Mouse (Mus musculus) limb, embryonic 11.5 days (tissue): Measurements from ENCODE around the gene Gxylt1. TPM values are rescaled to one million over a fixed set of nuclear protein-coding genes. Genes with fewer than 3 reads are reported as not detected.
A peak's percentile ranks its signal among the peaks of the same experiment; 100 is the strongest.
"Not testable (repeated sequence)": the region's sequence is repeated elsewhere in the genome, so short reads cannot be mapped to it uniquely, and the experiment has no call there.

Source experiments
- ATAC-seq: fragments of 200-750 bp; cut with Nextera tagmentation; 2 replicates; pipeline ENCODE4 v1.8.0; 2017; ENCODE audit warnings: low read depth; ENCODE audit not compliant: insufficient number of reproducible peaks, low FRiP score, low TSS enrichment
- DNase-seq: peaks from one replicate; pipeline ENCODE4 v3.0.0-alpha.2; 2015; ENCODE audit warnings: low spot score
- H3K27ac ChIP-seq: fragments of 300-500 bp; sonication (generic); replicated peaks from 2 replicates; pipeline ENCODE4 v1.5.1; 2014; ENCODE audit warnings: low read depth, mild to moderate bottlenecking, low read length
- H3K27me3 ChIP-seq: fragments of 300-500 bp; sonication (generic); 2 replicates; pipeline ENCODE4 v1.6.1; 2014; ENCODE audit warnings: mild to moderate bottlenecking, low read length, mixed read lengths; ENCODE audit not compliant: control insufficient read depth, insufficient read depth
- H3K36me3 ChIP-seq: fragments of 300-500 bp; sonication (generic); 2 replicates; pipeline ENCODE4 v1.6.1; 2014; ENCODE audit warnings: mild to moderate bottlenecking, low read length, moderate library complexity, mixed read lengths; ENCODE audit not compliant: control insufficient read depth, insufficient read depth
- H3K4me1 ChIP-seq: fragments of 300-500 bp; sonication (generic); 2 replicates; pipeline ENCODE4 v1.6.1; 2014; ENCODE audit warnings: low read length, mixed read lengths; ENCODE audit not compliant: control insufficient read depth, insufficient read depth
- H3K4me2 ChIP-seq: fragments of 300-500 bp; sonication (generic); 2 replicates; pipeline ENCODE4 v1.6.1; 2014; ENCODE audit warnings: low read depth, mild to moderate bottlenecking, moderate library complexity; ENCODE audit not compliant: severe bottlenecking
- H3K4me3 ChIP-seq: fragments of 300-500 bp; sonication (generic); 2 replicates; pipeline ENCODE4 v1.5.1; 2014; ENCODE audit warnings: low read depth, low read length
- H3K9ac ChIP-seq: fragments of 300-500 bp; sonication (generic); 2 replicates; pipeline ENCODE4 v1.6.1; 2014; ENCODE audit warnings: mild to moderate bottlenecking, low read length
- H3K9me3 ChIP-seq: fragments of 300-500 bp; sonication (generic); 2 replicates; pipeline ENCODE4 v1.6.1; 2016; ENCODE audit warnings: low read length; ENCODE audit not compliant: control insufficient read depth
- WGBS: fragments of 180-500 bp; shearing (Covaris S2); extraction: QIAGEN DNeasy Blood & Tissue Kit; methylation state at CpG from one replicate; pipeline ENCODE4 v1.1.7; 2014; 5-methylcytosine and 5-hydroxymethylcytosine counted together
- polyA plus RNA-seq: library from polyadenylated mRNA; unstranded; fragments of >200 nt; fragmentation: Nextera tagmentation; extraction: Ambion mirVana; gene quantifications from 2 replicates; pipeline ENCODE4 v1.2.1, GENCODE M21; 2014

The Gxylt1 gene
- polyA plus RNA-seq, result 22.6 and 26.3 TPM in 2 replicates

DNA sequence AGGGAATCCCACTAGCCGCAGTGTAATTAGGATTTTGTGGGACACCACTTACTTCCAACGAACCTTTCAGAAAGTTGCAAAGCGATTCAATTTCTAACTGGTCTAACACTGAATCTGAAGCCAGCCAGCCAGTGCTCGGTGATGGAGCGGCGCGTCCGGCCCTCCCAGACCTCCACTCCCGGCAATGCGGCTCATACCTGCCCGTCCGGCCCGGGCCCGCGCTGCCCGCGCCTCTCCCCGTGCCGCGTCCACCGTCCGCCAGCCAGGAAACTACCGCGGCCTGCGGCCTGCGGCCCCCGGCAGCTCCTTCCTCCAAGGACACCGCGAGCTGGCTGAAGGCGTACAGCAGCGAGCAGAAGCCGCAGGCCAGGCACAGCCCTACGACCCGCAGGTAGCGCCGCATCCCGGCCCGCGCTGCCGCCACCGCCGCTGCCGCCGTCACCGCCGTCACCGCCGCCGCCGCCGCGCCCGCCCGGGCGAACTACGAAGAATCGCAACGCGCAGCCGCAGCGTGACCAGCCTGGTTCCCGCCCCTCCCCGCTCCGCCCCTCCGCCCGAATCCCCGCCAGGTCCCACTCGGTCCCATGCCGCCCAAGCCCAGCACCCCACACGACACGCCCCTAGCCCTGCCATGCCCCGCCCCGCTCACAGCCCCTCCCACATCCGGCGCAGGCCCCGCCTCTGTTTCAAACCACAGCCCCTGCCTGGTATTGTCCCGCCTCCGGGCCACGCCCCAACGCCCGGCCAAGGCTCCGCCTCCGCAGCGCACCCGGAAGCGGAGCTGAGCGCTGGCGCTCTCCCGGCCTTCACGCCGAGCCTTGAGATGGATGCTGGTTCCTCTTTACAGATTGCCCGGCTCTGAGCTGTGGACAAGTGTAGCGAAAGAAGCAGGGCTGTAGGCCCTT lies at the start of gene Gxylt1:
Gene Gxylt1 (minus strand): TSS at position 501 of the 905 bp plus-strand sequence.
- H3K36me3 ChIP-seq, result no peaks in the 10 kb centered on the region
- 0% methylated on average over 78 of the region's 93 CpGs for WGBS
- peak within 1 kb of the TSS; percentile 92 for H3K4me2 ChIP-seq
- H3K4me1 ChIP-seq, result peaks cover 9% of the 10 kb centered on the region
- H3K4me3 ChIP-seq, result peak within 1 kb of the TSS; percentile 78
- ATAC-seq (peak; percentile 99), DNase-seq (peak; percentile 100)
- peak within 1 kb of the TSS; percentile 85 for H3K9ac ChIP-seq
- peak within 1 kb of the TSS; percentile 82 for H3K27ac ChIP-seq
- H3K9me3 ChIP-seq, result no peaks in the 10 kb centered on the region
- H3K27me3 ChIP-seq, result no peaks in the 10 kb centered on the region

DNA sequence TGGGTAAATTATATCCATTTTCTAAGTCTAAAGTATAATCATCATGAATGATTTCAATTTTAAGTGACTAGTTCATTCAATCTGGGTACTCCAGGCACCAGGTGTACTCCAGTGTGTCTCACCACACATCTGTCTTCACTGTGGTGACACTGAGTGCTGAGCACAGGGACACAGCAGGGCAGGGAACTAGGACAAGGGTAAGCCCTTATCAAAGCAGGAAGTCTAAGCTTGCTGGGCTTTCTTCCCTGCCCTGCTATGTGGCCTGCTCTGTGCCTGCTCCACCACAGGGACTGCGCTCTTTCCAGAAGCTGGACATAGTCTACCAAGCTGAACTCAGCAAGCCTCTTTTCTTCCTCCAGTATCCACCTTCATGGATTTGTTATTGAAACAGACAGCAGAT lies 43.8 kb upstream of the Gxylt1 start:
- WGBS, result 95% methylated on average over 1 of the region's 1 CpGs
- H3K4me2 ChIP-seq, result no peak overlapping the region
- no peaks in the 10 kb centered on the region for H3K27me3 ChIP-seq
- no peak for ATAC-seq
- H3K9me3 ChIP-seq, result no peaks in the 10 kb centered on the region
- H3K9ac ChIP-seq, result no peak overlapping the region
- H3K36me3 ChIP-seq, result no peaks in the 10 kb centered on the region
- H3K27ac ChIP-seq, result no peak overlapping the region
- H3K4me1 ChIP-seq, result no peaks in the 10 kb centered on the region
- H3K4me3 ChIP-seq, result no peak overlapping the region
- no peak for DNase-seq

DNA sequence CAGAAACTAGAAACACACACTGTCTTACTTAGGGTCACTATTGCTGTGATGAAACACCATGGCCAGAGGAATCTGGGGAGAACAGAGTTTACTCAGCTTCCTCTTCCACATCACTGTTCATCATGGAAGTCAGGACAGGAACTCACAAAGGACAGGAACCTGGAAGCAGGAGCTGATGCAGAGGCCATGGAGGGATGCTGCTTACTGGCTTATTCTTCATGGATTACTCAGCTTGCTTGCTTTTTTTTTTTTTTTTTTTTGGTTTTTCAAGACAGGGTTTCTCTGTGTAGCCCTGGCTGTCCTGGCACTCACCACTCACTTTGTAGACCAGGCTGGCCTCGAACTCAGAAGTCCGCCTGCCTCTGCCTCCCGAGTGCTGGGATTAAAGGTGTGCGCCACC lies 35.3 kb upstream of the Gxylt1 start:
- H3K4me1 ChIP-seq, H3K4me3 ChIP-seq, H3K27me3 ChIP-seq, H3K36me3 ChIP-seq, H3K9me3 ChIP-seq, ATAC-seq, H3K9ac ChIP-seq, DNase-seq, H3K27ac ChIP-seq, H3K4me2 ChIP-seq: not testable (repeated sequence)
- 93% methylated on average over 4 of the region's 4 CpGs for WGBS

- DNase-seq, result no peak
- WGBS, result 89% methylated on average over 2 of the region's 2 CpGs
- Histone ChIP-seq H3K27ac (no peak overlapping the region), H3K4me2 (no peak overlapping the region), H3K4me3 (no peak overlapping the region), H3K4me1 (no peaks in the 10 kb centered on the region), H3K36me3 (no peaks in the 10 kb centered on the region), H3K27me3 (no peaks in the 10 kb centered on the region), H3K9ac (no peak overlapping the region), H3K9me3 (no peaks in the 10 kb centered on the region)
- no peak for ATAC-seq
These were observed 23.2 kb upstream of the Gxylt1 start for GRCm38 (mm10) chr15:93298197-93298596.

DNA sequence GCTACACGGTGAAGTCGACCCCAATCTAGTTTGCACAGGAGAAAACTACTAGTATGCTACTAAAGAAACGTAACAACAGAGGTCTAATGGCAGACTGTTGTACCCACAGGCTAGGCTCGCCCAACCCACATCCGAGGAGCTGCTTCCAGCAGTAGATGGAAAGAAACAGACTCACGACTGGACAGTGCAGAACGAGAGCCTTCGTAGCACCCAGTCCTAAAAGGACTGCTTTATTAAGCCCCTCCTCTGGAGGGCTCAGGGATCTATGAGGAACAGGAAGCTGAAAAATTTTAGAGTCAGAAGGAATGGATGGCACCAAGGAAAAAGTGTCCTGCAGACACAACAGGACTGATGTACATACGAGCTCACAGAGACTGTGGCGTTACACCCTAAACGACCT lies 19.5 kb upstream of the Gxylt1 start:
- Histone ChIP-seq H3K4me3 (no peak overlapping the region), H3K9me3 (no peaks in the 10 kb centered on the region), H3K27me3 (no peaks in the 10 kb centered on the region), H3K4me2 (no peak overlapping the region), H3K36me3 (no peaks in the 10 kb centered on the region; the same call in 1 of the 2 replicates), H3K27ac (no peak overlapping the region), H3K4me1 (no peaks in the 10 kb centered on the region), H3K9ac (no peak overlapping the region)
- DNase-seq (no peak), ATAC-seq (no peak)
- WGBS, result 89% methylated on average over 11 of the region's 11 CpGs

DNA sequence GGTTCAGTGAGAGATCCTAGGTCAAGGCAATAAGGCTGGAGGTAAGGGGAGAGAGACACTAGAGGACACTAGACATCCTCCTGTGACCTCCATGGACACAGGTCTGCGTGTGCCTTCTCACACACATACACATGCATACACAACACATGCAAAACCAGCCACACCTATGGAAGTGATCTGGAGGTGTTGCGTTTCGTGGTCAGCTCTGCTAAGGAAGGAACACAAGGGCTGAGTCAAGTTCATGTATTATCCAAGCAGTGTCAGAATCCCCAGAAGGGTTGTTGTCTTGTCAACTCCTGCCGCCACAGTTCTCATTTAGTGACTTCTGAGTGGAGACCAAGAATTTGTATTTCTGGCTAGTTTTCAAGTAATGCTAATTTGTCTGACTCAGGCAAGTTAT lies 13.3 kb upstream of the Gxylt1 start:
- H3K4me2 ChIP-seq, result no peak overlapping the region
- no peak for ATAC-seq
- no peak overlapping the region for H3K27ac ChIP-seq
- 92% methylated on average over 4 of the region's 4 CpGs for WGBS
- no peaks in the 10 kb centered on the region for H3K27me3 ChIP-seq
- H3K4me1 ChIP-seq, result no peaks in the 10 kb centered on the region
- no peak for DNase-seq
- H3K36me3 ChIP-seq, result no peaks in the 10 kb centered on the region; the same call in 1 of the 2 replicates
- no peaks in the 10 kb centered on the region for H3K9me3 ChIP-seq
- H3K4me3 ChIP-seq, result no peak overlapping the region
- H3K9ac ChIP-seq, result no peak overlapping the region

DNA sequence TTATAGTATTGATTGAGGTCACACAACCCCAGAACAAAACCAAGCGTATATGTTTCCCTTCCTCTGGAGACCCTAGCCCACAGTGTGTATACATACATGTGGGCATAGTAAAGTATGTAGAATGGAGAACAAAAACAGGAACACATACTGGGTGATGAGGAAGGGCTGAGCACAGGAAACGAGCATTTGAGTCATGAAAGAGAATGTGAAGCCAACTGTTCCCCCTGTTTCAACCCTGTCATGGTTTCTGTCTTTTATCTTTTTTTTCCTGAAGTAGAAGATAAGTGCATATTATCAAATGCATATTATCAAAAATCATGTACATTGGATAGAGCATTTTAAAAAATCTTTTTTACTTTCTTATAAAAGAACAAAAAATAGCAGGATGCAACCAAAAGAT lies 12.6 kb upstream of the Gxylt1 start:
- Histone ChIP-seq H3K4me3 (no peak overlapping the region), H3K9me3 (no peaks in the 10 kb centered on the region), H3K4me2 (no peak overlapping the region), H3K9ac (no peak overlapping the region), H3K27me3 (no peaks in the 10 kb centered on the region), H3K4me1 (no peaks in the 10 kb centered on the region), H3K36me3 (no peaks in the 10 kb centered on the region; the same call in 1 of the 2 replicates), H3K27ac (no peak overlapping the region)
- DNase-seq (no peak), ATAC-seq (no peak)
- 81% methylated on average over 2 of the region's 2 CpGs for WGBS

DNA sequence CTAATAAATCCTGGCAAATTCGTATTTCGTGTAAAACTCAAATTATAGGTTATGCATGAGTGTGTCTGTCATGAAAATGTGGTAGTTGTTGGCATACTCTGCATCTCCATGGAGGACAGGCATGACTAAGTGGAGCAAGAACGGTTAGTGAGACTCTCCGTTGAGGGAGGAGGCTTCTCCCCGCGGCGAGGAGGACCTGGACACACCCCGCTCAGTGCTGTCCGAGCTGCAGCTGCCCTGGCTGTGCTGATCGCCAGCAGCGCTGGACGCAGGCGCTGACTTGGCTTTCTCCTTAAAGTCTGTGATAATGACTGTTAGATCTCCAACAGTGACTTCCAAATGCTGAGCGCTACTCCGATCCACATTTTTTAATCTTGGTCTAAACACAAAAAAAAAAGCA lies 10.3 kb upstream of the Gxylt1 start:
- ATAC-seq (no peak), DNase-seq (no peak)
- no peaks in the 10 kb centered on the region for H3K4me1 ChIP-seq
- H3K36me3 ChIP-seq, result peaks cover 3% of the 10 kb centered on the region; the same call in 1 of the 2 replicates
- H3K9me3 ChIP-seq, result no peaks in the 10 kb centered on the region
- no peak overlapping the region for H3K4me2 ChIP-seq
- H3K27ac ChIP-seq, result no peak overlapping the region
- H3K27me3 ChIP-seq, result no peaks in the 10 kb centered on the region
- no peak overlapping the region for H3K4me3 ChIP-seq
- WGBS, result 88% methylated on average over 15 of the region's 15 CpGs
- H3K9ac ChIP-seq, result no peak overlapping the region
